Mouse (Mus musculus) cerebellum, adult (tissue): ENCODE measurements at regions not wholly inside any gene's neighbourhood (a gene's known extent, or its start where the extent isn't known, plus 50 kb on each side); places are given as distances from the start of the nearest gene placed in this dataset.

Experiments used
- ATAC-seq: cut with Nextera tagmentation; 2 replicates; pipeline ENCODE4 v1.9.2; 2017; ENCODE audit warnings: mild to moderate bottlenecking, moderate library complexity, mixed read lengths; ENCODE audit not compliant: insufficient number of reproducible peaks, low FRiP score, low TSS enrichment

DNA sequence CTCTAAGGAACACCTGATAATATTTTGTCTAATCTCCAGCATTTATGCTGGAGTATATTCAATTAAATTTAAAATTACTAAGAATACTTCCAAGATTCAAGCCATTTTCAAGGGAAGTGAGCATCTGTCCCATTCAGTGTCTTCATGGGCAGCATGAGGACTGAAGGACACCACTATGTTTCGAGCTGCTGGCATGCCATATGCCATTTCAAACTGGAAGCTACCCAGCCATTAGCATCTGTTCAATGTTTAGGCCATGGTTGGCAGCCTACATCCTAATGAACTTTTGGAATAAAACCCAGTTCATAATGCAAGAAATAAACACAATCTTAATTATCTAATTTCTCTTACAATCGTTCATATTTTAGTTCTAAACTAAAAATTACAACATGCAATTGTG lies 371.5 kb upstream of the 4933412E24Rik start:
- ATAC-seq: no peak
